Mouse (Mus musculus) heart, embryonic 15.5 days (tissue): ENCODE data around the gene Pard3. TPM values are rescaled to one million over a fixed set of nuclear protein-coding genes. Genes with fewer than 3 reads are reported as not detected.

Source experiments
- ATAC-seq: fragments of 200-750 bp; cut with Nextera tagmentation; replicated peaks from 2 replicates; pipeline ENCODE4 v1.8.0; 2017; ENCODE audit warnings: low read depth, moderate TSS enrichment; ENCODE audit not compliant: insufficient number of reproducible peaks, insufficient read depth, low FRiP score
- H3K27ac ChIP-seq: fragments of 300-500 bp; sonication (generic); 2 replicates; pipeline ENCODE4 v1.5.1; 2015; ENCODE audit warnings: mild to moderate bottlenecking, inconsistent platforms
- H3K27me3 ChIP-seq: fragments of 300-500 bp; sonication (generic); 2 replicates; pipeline ENCODE4 v1.6.1; 2015; ENCODE audit warnings: inconsistent platforms
- H3K36me3 ChIP-seq: fragments of 300-500 bp; sonication (generic); 2 replicates; pipeline ENCODE4 v1.6.1; 2015; ENCODE audit warnings: mild to moderate bottlenecking, inconsistent platforms
- H3K4me1 ChIP-seq: fragments of 300-500 bp; sonication (generic); replicated peaks from 2 replicates; pipeline ENCODE4 v1.6.1; 2015; ENCODE audit warnings: inconsistent platforms
- H3K4me2 ChIP-seq: fragments of 300-500 bp; sonication (generic); 2 replicates; pipeline ENCODE4 v1.6.1; 2015; ENCODE audit warnings: inconsistent platforms, mild to moderate bottlenecking, moderate library complexity
- H3K4me3 ChIP-seq: fragments of 300-500 bp; sonication (generic); 2 replicates; pipeline ENCODE4 v1.5.1; 2015; ENCODE audit warnings: mild to moderate bottlenecking, inconsistent platforms
- H3K9ac ChIP-seq: fragments of 300-500 bp; sonication (generic); 2 replicates; pipeline ENCODE4 v1.6.1; 2015; ENCODE audit warnings: mild to moderate bottlenecking, inconsistent platforms
- H3K9me3 ChIP-seq: fragments of 300-500 bp; sonication (generic); replicated peaks from 2 replicates; pipeline ENCODE4 v1.6.1; 2016; ENCODE audit warnings: inconsistent platforms
- WGBS: fragments of 180-500 bp; shearing (Covaris S2); methylation state at CpG from one replicate; pipeline ENCODE4 v1.1.7; 2015; ENCODE audit warnings: mixed read lengths; 5-methylcytosine and 5-hydroxymethylcytosine counted together
- polyA plus RNA-seq: library from polyadenylated mRNA; unstranded; fragments of >200 nt; fragmentation: Nextera tagmentation; extraction: Ambion mirVana; gene quantifications from 2 replicates; pipeline ENCODE4 v1.2.1, GENCODE M21; 2015

The Pard3 gene
- polyA plus RNA-seq, 1 experiment from 2014 or later: 14.9 TPM

DNA sequence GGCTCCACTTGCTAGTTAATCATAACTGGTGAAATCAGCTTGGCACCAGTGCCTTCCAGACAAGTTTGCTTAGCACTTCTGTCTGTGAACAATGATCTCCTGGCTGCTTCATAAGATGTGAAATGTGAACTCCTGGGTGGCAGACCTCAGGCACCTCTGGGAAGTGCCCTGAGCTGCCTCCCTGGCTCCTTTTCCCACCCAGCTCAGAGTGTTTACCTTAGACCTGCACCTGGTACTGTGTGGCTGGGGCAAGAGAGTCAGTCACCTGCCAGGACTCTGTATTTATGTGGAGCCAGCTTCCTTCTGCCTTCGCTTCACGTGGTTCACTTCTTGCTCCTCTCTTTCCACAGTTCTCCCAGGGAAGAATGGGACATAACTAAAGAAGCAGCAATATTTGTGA, 77.3 kb downstream of the Pard3 start:
- H3K9me3 ChIP-seq: no peaks in the 10 kb centered on the region
- no peaks in the 10 kb centered on the region for H3K36me3 ChIP-seq
- no peak for ATAC-seq
- no peak overlapping the region for H3K9ac ChIP-seq
- H3K4me1 ChIP-seq: peaks cover 44% of the 10 kb centered on the region
- no peak overlapping the region for H3K4me3 ChIP-seq
- no peak overlapping the region for H3K27ac ChIP-seq
- H3K27me3 ChIP-seq: no peaks in the 10 kb centered on the region
- WGBS: 93% methylated on average over 2 of the region's 2 CpGs
- no peak overlapping the region for H3K4me2 ChIP-seq

DNA sequence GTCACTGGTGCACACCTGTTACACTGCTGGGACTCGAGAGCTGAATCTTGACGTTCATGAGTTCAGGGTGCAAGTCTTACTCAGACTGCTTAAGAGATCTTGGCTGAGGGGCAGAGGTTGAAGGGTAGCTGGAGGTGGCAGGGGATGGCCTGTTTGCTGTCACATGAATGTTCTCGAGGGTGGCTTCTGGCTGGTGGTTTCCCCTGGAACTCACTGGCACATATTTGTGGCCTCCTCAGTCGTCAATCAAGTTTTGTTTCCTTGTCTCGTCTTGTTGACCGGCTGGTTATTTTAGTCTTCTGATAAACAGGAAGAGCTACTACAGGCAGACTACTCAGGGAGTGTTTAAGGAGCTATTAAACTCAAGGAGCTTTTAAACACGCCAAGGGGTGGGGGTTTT, 79.9 kb downstream of the Pard3 start:
- ATAC-seq: no peak
- H3K27me3 ChIP-seq: no peaks in the 10 kb centered on the region
- no peaks in the 10 kb centered on the region for H3K9me3 ChIP-seq
- 29% methylated on average over 7 of the region's 7 CpGs for WGBS
- no peak overlapping the region for H3K9ac ChIP-seq
- H3K4me3 ChIP-seq: no peak overlapping the region
- peaks cover 48% of the 10 kb centered on the region for H3K4me1 ChIP-seq
- H3K4me2 ChIP-seq: no peak overlapping the region
- no peaks in the 10 kb centered on the region for H3K36me3 ChIP-seq
- H3K27ac ChIP-seq: no peak overlapping the region

DNA sequence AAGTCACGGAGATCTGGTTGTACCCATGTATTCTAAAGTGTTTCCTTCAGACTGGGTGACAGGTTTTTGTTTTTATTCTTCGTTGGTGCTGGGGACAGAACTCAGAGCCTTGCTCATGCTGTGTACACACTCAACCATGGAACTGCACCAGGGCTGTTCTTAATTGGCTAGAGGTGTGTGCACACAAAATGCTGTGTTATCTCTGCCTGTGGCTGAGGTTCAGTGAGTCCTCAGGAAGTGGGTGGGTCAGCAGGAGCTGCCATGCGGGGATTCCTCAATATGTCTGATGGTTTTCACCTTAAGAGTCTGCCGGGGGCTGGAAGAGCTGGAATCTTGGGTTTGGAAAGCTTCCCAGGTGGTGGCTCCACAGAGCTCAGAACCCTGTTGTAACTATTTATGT, 80.9 kb downstream of the Pard3 start:
- H3K9ac ChIP-seq: no peak overlapping the region
- no peak overlapping the region for H3K4me3 ChIP-seq
- 27% methylated on average over 4 of the region's 4 CpGs for WGBS
- H3K27me3 ChIP-seq: no peaks in the 10 kb centered on the region
- no peaks in the 10 kb centered on the region for H3K9me3 ChIP-seq
- no peaks in the 10 kb centered on the region for H3K36me3 ChIP-seq
- H3K4me2 ChIP-seq: no peak overlapping the region
- H3K4me1 ChIP-seq: peaks cover 51% of the 10 kb centered on the region
- no peak for ATAC-seq
- no peak overlapping the region for H3K27ac ChIP-seq

DNA sequence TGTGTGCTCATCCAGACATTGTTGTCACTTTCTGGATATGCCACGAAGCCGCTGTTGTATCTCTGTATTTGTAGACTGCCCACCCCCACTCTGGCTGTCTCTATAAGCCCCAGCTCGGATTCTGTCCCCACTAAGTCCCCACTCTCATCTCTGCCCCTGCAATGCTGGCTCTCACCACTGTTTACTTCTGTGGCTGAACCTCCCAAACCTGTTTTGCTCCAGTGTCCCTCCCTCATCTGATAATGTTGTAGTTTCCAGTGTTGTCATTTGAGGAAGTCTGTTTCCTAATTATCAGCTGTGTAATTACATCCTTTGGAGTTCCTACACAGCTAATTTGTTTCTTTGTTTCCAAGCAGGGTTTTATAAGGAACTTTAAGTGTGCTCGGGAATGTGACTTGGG, 81.4 kb downstream of the Pard3 start:
- H3K27me3 ChIP-seq: no peaks in the 10 kb centered on the region
- H3K4me1 ChIP-seq: peaks cover 56% of the 10 kb centered on the region
- 35% methylated on average over 4 of the region's 4 CpGs for WGBS
- H3K27ac ChIP-seq: no peak overlapping the region; the same call in 1 of the 2 replicates
- ATAC-seq: no peak
- H3K9ac ChIP-seq: no peak overlapping the region
- no peak overlapping the region for H3K4me3 ChIP-seq
- no peaks in the 10 kb centered on the region for H3K9me3 ChIP-seq
- H3K36me3 ChIP-seq: no peaks in the 10 kb centered on the region
- no peak overlapping the region for H3K4me2 ChIP-seq

DNA sequence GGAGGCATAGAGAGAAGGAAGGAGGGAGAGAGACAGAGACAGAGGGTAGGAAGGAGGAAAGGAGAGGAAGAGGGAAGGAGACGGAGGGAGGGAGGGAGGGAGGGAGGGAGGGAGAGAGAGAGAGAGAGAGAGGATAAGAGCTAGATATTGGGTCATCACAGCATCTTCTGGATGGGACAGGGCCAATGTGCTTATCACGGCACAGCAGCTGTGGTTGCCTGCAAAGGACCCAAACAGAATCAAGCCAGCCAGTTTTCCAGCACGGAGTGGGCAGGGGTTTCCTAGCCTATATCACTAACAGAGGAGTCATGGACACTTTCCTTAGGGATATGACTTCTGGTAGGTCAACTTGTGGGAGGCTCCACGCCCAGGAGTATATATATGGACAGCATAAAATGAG, 82.4 kb downstream of the Pard3 start:
- Histone ChIP-seq H3K27me3 (no peaks in the 10 kb centered on the region), H3K27ac (no peak overlapping the region), H3K9ac (no peak overlapping the region), H3K36me3 (no peaks in the 10 kb centered on the region), H3K4me3 (no peak overlapping the region), H3K4me2 (no peak overlapping the region), H3K4me1 (peaks cover 64% of the 10 kb centered on the region), H3K9me3 (no peaks in the 10 kb centered on the region)
- no peak for ATAC-seq
- 40% methylated on average over 4 of the region's 4 CpGs for WGBS

DNA sequence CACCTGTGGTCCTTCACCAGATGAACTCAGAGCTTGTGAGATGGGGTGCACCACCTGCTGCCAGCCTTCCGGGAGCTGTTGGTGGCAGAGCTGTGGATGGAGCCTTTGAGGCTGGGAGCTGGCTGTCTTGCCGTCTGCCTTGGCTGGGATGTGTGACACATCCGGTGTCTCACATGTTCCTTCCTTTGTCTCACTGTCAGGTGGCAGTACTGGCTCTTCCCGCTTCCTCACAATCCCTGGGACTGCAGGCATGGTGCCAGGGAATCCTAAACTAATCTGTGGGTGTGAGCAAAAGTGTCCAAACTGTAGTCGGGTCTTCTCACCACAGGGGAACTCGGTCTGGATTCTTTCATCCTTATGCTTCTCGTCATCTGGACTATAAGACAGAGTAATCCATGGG, 85.1 kb downstream of the Pard3 start:
- WGBS: 42% methylated on average over 7 of the region's 7 CpGs
- Histone ChIP-seq H3K9ac (no peak overlapping the region), H3K4me2 (no peak overlapping the region), H3K4me3 (no peak overlapping the region), H3K27me3 (no peaks in the 10 kb centered on the region), H3K27ac (no peak overlapping the region), H3K4me1 (peaks cover 61% of the 10 kb centered on the region), H3K36me3 (no peaks in the 10 kb centered on the region), H3K9me3 (no peaks in the 10 kb centered on the region)
- no peak for ATAC-seq

DNA sequence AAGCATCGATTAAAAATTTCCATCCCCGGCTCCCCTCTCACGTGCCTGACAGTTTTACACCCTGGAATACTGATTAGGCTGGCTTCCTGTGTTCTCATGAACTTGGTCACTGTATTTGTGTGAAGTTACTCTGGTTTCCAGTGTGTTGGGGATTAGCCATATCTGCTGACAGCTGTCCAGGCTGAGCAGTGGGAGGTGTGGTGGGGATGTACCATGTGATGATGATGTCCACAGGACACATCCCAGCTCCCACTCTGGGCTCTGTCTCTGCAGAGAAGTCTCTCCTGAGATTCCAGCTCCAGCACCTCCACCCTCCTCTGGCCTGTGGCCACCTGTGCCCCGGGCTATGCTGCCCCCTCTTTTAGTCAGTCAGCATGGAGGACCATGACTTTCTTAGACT, 87.0 kb downstream of the Pard3 start:
- Histone ChIP-seq H3K36me3 (no peaks in the 10 kb centered on the region), H3K27ac (no peak overlapping the region), H3K4me2 (no peak overlapping the region), H3K4me3 (no peak overlapping the region), H3K9ac (no peak overlapping the region), H3K27me3 (no peaks in the 10 kb centered on the region), H3K4me1 (peaks cover 47% of the 10 kb centered on the region), H3K9me3 (no peaks in the 10 kb centered on the region)
- ATAC-seq: no peak
- WGBS: 54% methylated on average over 4 of the region's 4 CpGs

DNA sequence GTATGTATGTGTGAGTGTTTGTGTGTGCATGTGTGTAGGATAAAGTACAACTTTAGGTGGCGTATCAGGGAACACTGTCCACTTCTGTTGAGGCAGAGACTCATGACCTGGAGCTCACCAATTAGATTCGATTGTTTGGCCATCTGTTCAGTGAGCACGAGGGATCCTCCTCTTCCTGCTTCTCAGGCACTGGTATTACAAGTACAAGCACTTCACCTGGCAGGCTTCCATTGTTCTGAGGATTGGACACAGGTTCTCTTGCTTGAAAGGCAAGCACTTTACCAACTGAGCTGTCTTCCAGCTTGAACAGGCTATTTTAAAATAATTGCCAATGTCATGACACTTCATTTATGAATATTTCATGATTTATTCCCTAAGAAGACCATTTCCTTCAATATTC, 88.0 kb downstream of the Pard3 start:
- no peak overlapping the region for H3K27ac ChIP-seq
- WGBS: 48% methylated on average over 3 of the region's 3 CpGs
- H3K36me3 ChIP-seq: no peaks in the 10 kb centered on the region
- H3K4me2 ChIP-seq: no peak overlapping the region
- ATAC-seq: no peak
- peaks cover 45% of the 10 kb centered on the region for H3K4me1 ChIP-seq
- no peaks in the 10 kb centered on the region for H3K9me3 ChIP-seq
- no peak overlapping the region for H3K4me3 ChIP-seq
- H3K27me3 ChIP-seq: no peaks in the 10 kb centered on the region
- no peak overlapping the region for H3K9ac ChIP-seq

DNA sequence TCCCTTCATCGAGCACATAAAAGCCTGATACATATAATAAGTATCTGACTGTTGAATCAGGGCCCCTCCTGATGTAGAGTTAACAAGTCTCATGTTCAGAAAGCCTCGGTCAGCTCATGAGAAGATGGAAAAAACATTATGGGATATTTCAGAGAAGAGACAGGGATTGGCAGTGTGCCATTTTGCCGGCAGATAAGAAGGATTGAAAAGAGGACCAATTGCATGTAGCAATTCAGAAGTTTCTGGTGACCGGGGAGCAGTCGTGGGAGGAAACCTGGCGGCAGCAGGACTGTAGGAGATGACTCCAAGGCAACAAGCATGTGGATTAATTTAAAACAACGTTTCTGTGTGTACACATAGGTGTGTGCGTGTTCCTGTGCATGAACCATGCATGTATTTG, 93.4 kb downstream of the Pard3 start:
- Histone ChIP-seq H3K27me3 (no peaks in the 10 kb centered on the region), H3K9ac (no peak overlapping the region)
- no peak for ATAC-seq

DNA sequence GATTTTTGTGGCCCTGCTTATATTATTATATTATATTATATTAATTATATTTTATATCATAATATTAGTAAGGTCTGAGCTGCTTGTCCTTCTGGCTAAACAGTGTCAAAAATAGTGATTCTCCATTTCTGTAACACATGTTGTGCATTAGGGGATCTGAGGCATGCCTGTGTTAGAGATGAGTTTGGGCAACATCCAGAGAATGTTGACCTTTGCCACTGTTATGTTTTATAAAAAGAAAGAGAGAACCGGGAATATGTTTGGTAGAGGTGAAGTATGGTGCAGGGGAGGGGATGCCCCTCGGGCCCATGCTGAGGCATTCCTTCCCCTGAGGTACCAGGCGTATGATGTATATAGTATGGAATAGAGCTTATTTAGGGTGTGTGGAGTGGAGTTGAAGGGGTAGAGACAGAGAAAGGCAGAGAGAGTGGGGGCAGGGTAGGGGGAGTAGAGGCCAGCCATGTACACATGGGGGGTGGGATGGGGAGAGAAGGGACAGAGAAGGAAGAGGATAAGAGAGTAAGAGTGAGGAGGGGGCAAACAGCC, 95.8 kb downstream of the Pard3 start:
- WGBS: 52% methylated on average over 3 of the region's 3 CpGs
- ATAC-seq: no peak

More for the DNA sequence above, 93.4 kb downstream of the Pard3 start:
- Histone ChIP-seq H3K27ac (peak overlapping the region; percentile 24; the same call in 1 of the 2 replicates), H3K9me3 (no peaks in the 10 kb centered on the region), H3K4me3 (no peak overlapping the region), H3K36me3 (0 out of 2 replicates have a peak, but pooled peaks cover 3% of the 10 kb centered on the region), H3K4me1 (peaks cover 35% of the 10 kb centered on the region), H3K4me2 (no peak overlapping the region)
- WGBS: 20% methylated on average over 8 of the region's 8 CpGs

DNA sequence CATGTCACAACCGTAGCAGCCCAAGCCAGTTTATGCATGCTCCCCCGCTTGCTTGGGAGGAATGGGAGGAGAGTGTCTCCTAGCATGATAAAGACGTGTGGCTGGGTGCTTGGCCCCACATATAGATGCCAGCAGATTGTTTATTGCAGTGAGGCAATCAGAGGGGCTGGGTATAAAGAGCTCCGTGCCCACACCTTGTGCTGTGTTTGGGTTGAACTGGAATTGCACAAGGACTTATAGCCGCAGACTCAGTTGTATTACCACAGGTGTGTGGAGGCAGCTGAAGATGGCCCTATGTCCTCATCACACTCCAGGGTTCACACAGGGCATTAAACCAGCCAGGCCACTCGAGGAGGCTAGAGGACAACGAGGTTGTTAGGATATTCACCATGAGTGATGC, 98.2 kb downstream of the Pard3 start:
- H3K4me1 ChIP-seq: peaks cover 27% of the 10 kb centered on the region
- 79% methylated on average over 7 of the region's 7 CpGs for WGBS

More for the DNA sequence above, 95.8 kb downstream of the Pard3 start:
- H3K9ac ChIP-seq: no peak overlapping the region
- H3K4me1 ChIP-seq: peaks cover 35% of the 10 kb centered on the region
- H3K27ac ChIP-seq: no peak overlapping the region
- H3K36me3 ChIP-seq: 0 out of 2 replicates have a peak, but pooled peaks cover 3% of the 10 kb centered on the region
- H3K27me3 ChIP-seq: no peaks in the 10 kb centered on the region
- no peak overlapping the region for H3K4me2 ChIP-seq
- H3K9me3 ChIP-seq: no peaks in the 10 kb centered on the region
- no peak overlapping the region for H3K4me3 ChIP-seq

DNA sequence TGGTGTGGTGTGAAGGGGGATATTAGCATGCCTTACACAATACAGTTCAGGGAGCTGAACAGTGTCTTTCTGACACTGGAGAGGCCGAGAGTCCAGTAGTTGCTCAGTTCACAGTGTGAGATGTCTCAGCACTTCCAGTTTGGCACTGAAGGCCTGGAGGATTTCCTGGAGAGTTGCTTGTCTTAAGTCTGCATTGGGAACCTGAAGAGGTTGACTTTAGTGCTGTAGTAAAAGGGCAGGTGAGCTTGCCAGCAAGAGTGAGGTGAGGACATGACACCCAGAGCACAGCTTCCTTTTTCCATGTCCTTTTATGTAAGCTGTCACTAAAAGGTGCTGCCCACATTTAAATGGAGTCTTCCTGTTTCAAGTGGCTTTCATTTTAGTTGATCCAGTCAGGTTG, 99.1 kb downstream of the Pard3 start:
- ATAC-seq: no peak

More for the DNA sequence above, 98.2 kb downstream of the Pard3 start:
- Histone ChIP-seq H3K4me3 (no peak overlapping the region), H3K27me3 (no peaks in the 10 kb centered on the region), H3K27ac (no peak overlapping the region), H3K4me2 (no peak overlapping the region), H3K9ac (no peak overlapping the region), H3K36me3 (0 out of 2 replicates have a peak, but pooled peaks cover 3% of the 10 kb centered on the region), H3K9me3 (no peaks in the 10 kb centered on the region)
- ATAC-seq: no peak

More for the DNA sequence above, 99.1 kb downstream of the Pard3 start:
- WGBS: 67% methylated on average over 1 of the region's 1 CpGs
- Histone ChIP-seq H3K4me3 (no peak overlapping the region), H3K27ac (no peak overlapping the region), H3K36me3 (0 out of 2 replicates have a peak, but pooled peaks cover 3% of the 10 kb centered on the region), H3K9ac (no peak overlapping the region), H3K4me2 (no peak overlapping the region), H3K9me3 (no peaks in the 10 kb centered on the region), H3K4me1 (peaks cover 21% of the 10 kb centered on the region), H3K27me3 (no peaks in the 10 kb centered on the region)
